Mouse (Mus musculus) CH12.LX (cell line): ENCODE results near the gene Abhd4. TPM values are rescaled to one million over a fixed set of nuclear protein-coding genes. Genes with fewer than 3 reads are reported as not detected.

ENCODE experiments used
- DNase-seq: peaks from one replicate; pipeline ENCODE4 v3.0.0-alpha.2; 2013; ENCODE audit errors: extremely low read depth
- H3K27ac ChIP-seq: 2 replicates; pipeline ENCODE4 v1.5.1; 2012; ENCODE audit warnings: low read depth, mild to moderate bottlenecking, control low read depth, moderate library complexity; ENCODE audit not compliant: insufficient read depth
- H3K27me3 ChIP-seq: replicated peaks from 2 replicates; pipeline ENCODE3; 2012; ENCODE audit warnings: inconsistent platforms
- H3K36me3 ChIP-seq, 2 experiments: replicated peaks in 1 of 2; 2 replicates each; pipeline versions ENCODE3 to v1.6.1; 2012; ENCODE audit warnings: inconsistent platforms in 1 of 2, low read length in 1 of 2, mild to moderate bottlenecking in 1 of 2, mixed read lengths in 1 of 2, moderate library complexity in 1 of 2; ENCODE audit not compliant: control insufficient read depth in 1 of 2, insufficient read depth in 1 of 2
- H3K4me1 ChIP-seq, 2 experiments: 2 replicates each; pipeline ENCODE4 v1.6.1; 2012; ENCODE audit warnings: inconsistent platforms in 1 of 2, moderate library complexity in 1 of 2; ENCODE audit not compliant: insufficient read depth in 2 of 2, control insufficient read depth in 1 of 2
- H3K4me2 ChIP-seq: 2 replicates; pipeline ENCODE4 v1.6.1; 2012; ENCODE audit warnings: low read depth, mild to moderate bottlenecking, control low read depth; ENCODE audit not compliant: poor library complexity, insufficient read depth, severe bottlenecking
- H3K4me3 ChIP-seq, 3 experiments: fragments of 150-350 bp in 1 of 3; sonication (generic) in 1 of 3; replicated peaks in 1 of 3; 2 replicates each; pipeline versions ENCODE3 to v1.5.1; 2011 to 2012; ENCODE audit warnings: low read depth in 2 of 3, low read length in 2 of 3, mild to moderate bottlenecking in 2 of 3, moderate library complexity in 2 of 3, control low read depth in 1 of 3, improper control_type of control experiment in 1 of 3, inconsistent platforms in 1 of 3, mixed read lengths in 1 of 3; ENCODE audit not compliant: poor library complexity in 1 of 3
- H3K79me2 ChIP-seq: replicated peaks from 2 replicates; pipeline ENCODE4 v1.6.1; 2012; ENCODE audit warnings: mild to moderate bottlenecking, moderate library complexity; ENCODE audit not compliant: control insufficient read depth, poor library complexity, insufficient read depth, severe bottlenecking; ENCODE audit errors: extremely low read depth
- H3K9ac ChIP-seq: 2 replicates; pipeline ENCODE4 v1.6.1; 2012; ENCODE audit warnings: low read depth, mild to moderate bottlenecking, control low read depth, moderate library complexity; ENCODE audit not compliant: insufficient read depth
- H3K9me3 ChIP-seq: replicated peaks from 2 replicates; pipeline ENCODE3; 2012; ENCODE audit warnings: low read length, inconsistent platforms, mixed read lengths
- ELF1 ChIP-seq: IDR thresholded peaks from 2 replicates; pipeline ENCODE4 v1.6.1; 2014; ENCODE audit warnings: low read depth, mild to moderate bottlenecking, inconsistent platforms, low read length, improper control_type of control experiment
- EP300 ChIP-seq: IDR thresholded peaks from 2 replicates; pipeline ENCODE4 v1.6.1; 2011; ENCODE audit warnings: low read length, improper control_type of control experiment
- GABPA ChIP-seq: IDR thresholded peaks from 2 replicates; pipeline ENCODE4 v1.6.1; 2012; ENCODE audit warnings: low read depth, low read length, improper control_type of control experiment, inconsistent platforms; ENCODE audit not compliant: insufficient replicate concordance
- IRF4 ChIP-seq: IDR thresholded peaks from 2 replicates; pipeline ENCODE4 v1.6.1; 2014; ENCODE audit warnings: low read depth, mild to moderate bottlenecking, inconsistent platforms, low read length, improper control_type of control experiment
- JUND ChIP-seq: conservative IDR thresholded peaks from 2 replicates; pipeline ENCODE4 v1.6.1; 2011; ENCODE audit warnings: low read depth, low read length, improper control_type of control experiment
- KAT2A ChIP-seq: IDR thresholded peaks from 2 replicates; pipeline ENCODE4 v1.6.1; 2012; ENCODE audit warnings: low read length, improper control_type of control experiment, inconsistent platforms; ENCODE audit not compliant: insufficient replicate concordance
- MAZ ChIP-seq: IDR thresholded peaks from 2 replicates; pipeline ENCODE4 v1.6.1; 2012; ENCODE audit warnings: low read depth, mild to moderate bottlenecking, inconsistent platforms, low read length, improper control_type of control experiment, moderate library complexity
- MEF2A ChIP-seq: IDR thresholded peaks from 2 replicates; pipeline ENCODE4 v1.6.1; 2014; ENCODE audit warnings: low read depth, mild to moderate bottlenecking, inconsistent platforms, low read length, improper control_type of control experiment, borderline replicate concordance
- MYC ChIP-seq: IDR thresholded peaks from 2 replicates; pipeline ENCODE4 v1.6.1; 2011; ENCODE audit warnings: low read depth, mild to moderate bottlenecking, improper control_type of control experiment, low read length
- NRF1 ChIP-seq: IDR thresholded peaks from 2 replicates; pipeline ENCODE4 v1.6.1; 2014; ENCODE audit warnings: low read depth, mild to moderate bottlenecking, inconsistent platforms, low read length, improper control_type of control experiment, moderate library complexity
- PAX5 ChIP-seq: IDR thresholded peaks from 2 replicates; pipeline ENCODE4 v1.6.1; 2012; ENCODE audit warnings: low read length, inconsistent platforms, mixed read lengths
- POLR2AphosphoS2 ChIP-seq: IDR thresholded peaks from 2 replicates; pipeline ENCODE4 v1.6.1; 2011; ENCODE audit warnings: low read depth, low read length, improper control_type of control experiment
- RAD21 ChIP-seq: IDR thresholded peaks from 2 replicates; pipeline ENCODE4 v1.6.1; 2011; ENCODE audit warnings: low read depth, mild to moderate bottlenecking, low read length, improper control_type of control experiment, moderate library complexity
- SIN3A ChIP-seq: IDR thresholded peaks from 2 replicates; pipeline ENCODE4 v1.6.1; 2012; ENCODE audit warnings: low read length, improper control_type of control experiment, inconsistent platforms
- SMC3 ChIP-seq: IDR thresholded peaks from 2 replicates; pipeline ENCODE4 v1.6.1; 2011; ENCODE audit warnings: low read depth, low read length, improper control_type of control experiment
- TBP ChIP-seq: conservative IDR thresholded peaks from 2 replicates; pipeline ENCODE4 v1.6.1; 2011; ENCODE audit warnings: low read depth, low read length, improper control_type of control experiment
- TCF12 ChIP-seq: IDR thresholded peaks from 2 replicates; pipeline ENCODE4 v1.6.1; 2014; ENCODE audit warnings: low read depth, mild to moderate bottlenecking, inconsistent platforms, low read length, improper control_type of control experiment
- USF1 ChIP-seq: IDR thresholded peaks from 2 replicates; pipeline ENCODE4 v1.6.1; 2014; ENCODE audit warnings: low read depth, mild to moderate bottlenecking, inconsistent platforms, low read length, improper control_type of control experiment
- ZC3H11A ChIP-seq: IDR thresholded peaks from 2 replicates; pipeline ENCODE4 v1.6.1; 2012; ENCODE audit warnings: low read depth, mild to moderate bottlenecking, inconsistent platforms, low read length, improper control_type of control experiment
- ZKSCAN1 ChIP-seq: IDR thresholded peaks from 2 replicates; pipeline ENCODE4 v1.6.1; 2012; ENCODE audit warnings: low read depth, inconsistent platforms, low read length, improper control_type of control experiment, borderline replicate concordance
- ZMIZ1 ChIP-seq: IDR thresholded peaks from 2 replicates; pipeline ENCODE4 v1.6.1; 2012; ENCODE audit warnings: low read depth, mild to moderate bottlenecking, inconsistent platforms, low read length, improper control_type of control experiment
- ZNF384 ChIP-seq: IDR thresholded peaks from 2 replicates; pipeline ENCODE4 v1.6.1; 2012; ENCODE audit warnings: low read depth, low read length, improper control_type of control experiment, inconsistent platforms
- dilution Hi-C: fragments of 300-500 bp; cut with MboI; formaldehyde crosslinking; loops from 2 replicates; pipeline ENCODE4 v1.14.3; 2020; ENCODE audit warnings: low sequenced_read_pairs; ENCODE audit not compliant: extremely low pct_unique_long_range_greater_than_20kb, extremely low pct_ligation_motif_present
- in situ Hi-C: fragments of 300-500 bp; cut with MboI; formaldehyde crosslinking; loops from 3 replicates; pipeline ENCODE4 v1.14.3; 2019; ENCODE audit warnings: low sequenced_read_pairs, low pct_ligation_motif_present, low pct_unique_long_range_greater_than_20kb, mixed read lengths
- polyA plus RNA-seq: library from polyadenylated mRNA; unstranded; fragments of >175 nt; gene quantifications from 2 replicates; pipeline ENCODE4 v1.2.1, GENCODE M21; 2012; ENCODE audit warnings: low read depth; ENCODE audit not compliant: insufficient read length
- total RNA-seq, 2 experiments: library from RNA; depleted of rRNA; stranded (reverse); fragments of 300-350 nt in 1 of 2; fragments of >200 nt in 1 of 2; gene quantifications; 2 replicates each; pipeline ENCODE4 v1.2.3; 2012 to 2014

The Abhd4 gene
- total and polyA plus RNA-seq, 3 experiments, result 15.9 to 23.0 (median 19.8) TPM

- Histone ChIP-seq H3K4me2 (no peak overlapping the region), H3K4me1 (peaks cover 2 to 4% of the 10 kb centered on the region in 2 experiments; a peak in 2 of 4 replicates), H3K36me3 (no peaks in the 10 kb centered on the region), H3K79me2 (no peaks in the 10 kb centered on the region), H3K9ac (no peak overlapping the region), H3K27me3 (no peaks in the 10 kb centered on the region), H3K4me3 (no peak overlapping the region), H3K9me3 (no peaks in the 10 kb centered on the region), H3K27ac (no peak overlapping the region)
- TF ChIP-seq ZC3H11A (no peak), USF1 (no peak), ZKSCAN1 (no peak), RAD21 (no peak), IRF4 (no peak), JUND (no peak), TCF12 (no peak), ELF1 (no peak), SMC3 (no peak), MEF2A (no peak), KAT2A (no peak), POLR2AphosphoS2 (no peak), EP300 (no peak)
- in situ Hi-C loops (no loop called here), dilution Hi-C loops (no loop called here)
- DNase-seq, result no peak
These were observed 49.7 kb upstream of the Abhd4 start for GRCm38 (mm10) chr14:54204311-54204710.

- Histone ChIP-seq H3K9me3 (no peaks in the 10 kb centered on the region), H3K9ac (no peak overlapping the region), H3K79me2 (no peaks in the 10 kb centered on the region), H3K36me3 (no peaks in the 10 kb centered on the region), H3K27me3 (no peaks in the 10 kb centered on the region), H3K4me3 (no peak overlapping the region), H3K4me1 (peaks cover 2 to 4% of the 10 kb centered on the region in 2 experiments; a peak in 2 of 4 replicates)
- DNase-seq, result no peak
- dilution Hi-C loops, result no loop called here
- in situ Hi-C loops, result no loop called here
- no peak for TF ChIP-seq ZC3H11A
- TF ChIP-seq KAT2A, result no peak
- no peak for TF ChIP-seq ZNF384
- no peak for TF ChIP-seq PAX5
- no peak for TF ChIP-seq TCF12
- no peak for TF ChIP-seq ZMIZ1
- TF ChIP-seq MAZ, result no peak
- no peak for TF ChIP-seq NRF1
- no peak for TF ChIP-seq MYC
- TF ChIP-seq ELF1, result no peak
- no peak for TF ChIP-seq JUND
- TF ChIP-seq SIN3A, result no peak
- no peak for TF ChIP-seq GABPA
- TF ChIP-seq TBP, result no peak
- TF ChIP-seq, all 38 proteins: peak for 0
- H3K4me2 ChIP-seq, result no peak overlapping the region
- H3K27ac ChIP-seq, result no peak overlapping the region
These were observed 49.2 kb upstream of the Abhd4 start for GRCm38 (mm10) chr14:54204786-54205185.
